Mouse (Mus musculus): ENCODE measurements around the gene Lrrn3.

Gene Lrrn3

GRCm38 (mm10) chr12:41486331-41486730 lies at the start of gene Lrrn3:
Gene Lrrn3 (minus strand): TSS chr12:41486431.
- CTCF ChIA-PET, result interaction anchor here (0.5 to 0.6 kb wide), 2 partner anchors 13 to 64 kb away, joined by 3 to 4 read pairs; no protein-coding TSS in a partner anchor

GRCm38 (mm10) chr12:41528410-41528809 lies 42.2 kb upstream of the Lrrn3 start:
- CTCF ChIA-PET, result interaction anchor here (0.6 kb wide), 1 partner anchor 541 kb away, joined by 3 read pairs; no protein-coding TSS in a partner anchor

GRCm38 (mm10) chr12:41526688-41527087 lies 40.5 kb upstream of the Lrrn3 start:
- CTCF ChIA-PET, result no interaction called here

- CTCF ChIA-PET, result no interaction called here
These were observed 35.4 kb upstream of the Lrrn3 start for GRCm38 (mm10) chr12:41521671-41522070.

GRCm38 (mm10) chr12:41520326-41520725 lies 34.1 kb upstream of the Lrrn3 start:
- CTCF ChIA-PET, result no interaction called here

- CTCF ChIA-PET, result no interaction called here
These were observed 32.7 kb upstream of the Lrrn3 start for GRCm38 (mm10) chr12:41518897-41519296.

- CTCF ChIA-PET, result no interaction called here
These were observed 24.4 kb upstream of the Lrrn3 start for GRCm38 (mm10) chr12:41510588-41510987.

GRCm38 (mm10) chr12:41508610-41509009 lies 22.4 kb upstream of the Lrrn3 start:
- CTCF ChIA-PET, result no interaction called here

- CTCF ChIA-PET, result no interaction called here
These were observed 14.0 kb upstream of the Lrrn3 start for GRCm38 (mm10) chr12:41500049-41500820.

- CTCF ChIA-PET, result no interaction called here
These were observed 8.4 kb upstream of the Lrrn3 start for GRCm38 (mm10) chr12:41494620-41495019.

GRCm38 (mm10) chr12:41487005-41487404 lies 774 bp upstream of the Lrrn3 start:
- CTCF ChIA-PET, result interaction anchor here (0.5 to 0.6 kb wide), 2 partner anchors 12 to 65 kb away, joined by 3 to 4 read pairs; no protein-coding TSS in a partner anchor

- CTCF ChIA-PET, result no interaction called here
These were observed 567 bp downstream of the Lrrn3 start for GRCm38 (mm10) chr12:41485512-41486215.

- CTCF ChIA-PET, result no interaction called here
These were observed 1.3 kb downstream of the Lrrn3 start for GRCm38 (mm10) chr12:41484689-41485511.

GRCm38 (mm10) chr12:41483593-41484451 lies 2.4 kb downstream of the Lrrn3 start:
- CTCF ChIA-PET, result no interaction called here

- CTCF ChIA-PET, result no interaction called here
These were observed 3.1 kb downstream of the Lrrn3 start for GRCm38 (mm10) chr12:41483091-41483592.

- CTCF ChIA-PET, result interaction anchor here (0.6 kb wide), 1 partner anchor 524 kb away, joined by 3 read pairs; no protein-coding TSS in a partner anchor
These were observed 4.7 kb downstream of the Lrrn3 start for GRCm38 (mm10) chr12:41481486-41481885.

- CTCF ChIA-PET, result no interaction called here
These were observed 17.0 kb downstream of the Lrrn3 start for GRCm38 (mm10) chr12:41469096-41469801.

GRCm38 (mm10) chr12:41468374-41468991 lies 17.7 kb downstream of the Lrrn3 start:
- CTCF ChIA-PET, result no interaction called here

- CTCF ChIA-PET, result no interaction called here
These were observed 47.8 kb downstream of the Lrrn3 start for GRCm38 (mm10) chr12:41438446-41438845.
